ENCODE assay signal across 8 mouse cellular contexts in genomic region chr1:186116086-186116600, GRCm38 (mm10). TPM values are rescaled to one million over a fixed set of nuclear protein-coding genes. Genes with fewer than 3 reads are reported as not detected.
DNase-seq lines count a peak whose midpoint lies in the region; ATAC-seq and TF ChIP-seq lines count a peak whose summit lies in the region.

No protein-coding gene starts in this region.

- H3K4me2 ChIP-seq in forebrain, embryonic 13.5 days, result peak overlapping the region; percentile 75
- H3K4me2 ChIP-seq in liver, postnatal 0 days (ENCODE audit: low read depth, low read length), result peak overlapping the region; percentile 87

- peak overlapping the region; percentile 40 for H3K9ac ChIP-seq in ES-Bruce4 (ENCODE audit: low read depth, poor library complexity, severe bottlenecking)
- H3K9ac ChIP-seq in forebrain, embryonic 13.5 days, result no peak overlapping the region
- no peak overlapping the region for H3K9ac ChIP-seq in liver, postnatal 0 days (replicated peaks)

- no peak for DNase-seq in gastrocnemius, adult 2 months
- no peak for DNase-seq in gastrocnemius, adult 18-20 months (ENCODE audit: low spot score)
- no peak for DNase-seq in liver, postnatal 0 days
- DNase-seq in embryo, embryonic 11 days, result no peak
- no peak for DNase-seq in right cerebral cortex, adult 18-20 months
- DNase-seq in spleen, adult 18-20 months, result no peak

- WGBS in forebrain, embryonic 13.5 days, result 68% methylated on average over 7 of the region's 7 CpGs
- 82% methylated on average over 7 of the region's 7 CpGs for WGBS in liver, postnatal 0 days (ENCODE audit: insufficient replicate concordance)

- peak overlapping the region; percentile 97 for H3K27ac ChIP-seq in gastrocnemius, adult 2 months
- no peak overlapping the region for H3K27ac ChIP-seq in ES-Bruce4 (ENCODE audit: insufficient read depth, low read length)
- H3K27ac ChIP-seq in forebrain, embryonic 13.5 days, result no peak overlapping the region
- no peak overlapping the region for H3K27ac ChIP-seq in liver, postnatal 0 days (ENCODE audit: low read depth)

- H3K4me1 ChIP-seq in ES-Bruce4 (ENCODE audit: control insufficient read depth, insufficient read depth, low read length), result no peaks in the 10 kb centered on the region
- peaks cover 7% of the 10 kb centered on the region; the same call in 1 of the 2 replicates for H3K4me1 ChIP-seq in forebrain, embryonic 13.5 days
- peaks cover 6% of the 10 kb centered on the region for H3K4me1 ChIP-seq in liver, postnatal 0 days (ENCODE audit: insufficient read depth)

- H3K9me3 ChIP-seq in ES-Bruce4 (replicated peaks; ENCODE audit: control insufficient read depth, insufficient read depth, low read length, poor library complexity, severe bottlenecking), result no peaks in the 10 kb centered on the region
- H3K9me3 ChIP-seq in forebrain, embryonic 13.5 days (replicated peaks), result 0 out of 2 replicates have a peak, but pooled peaks cover 4% of the 10 kb centered on the region
- no peaks in the 10 kb centered on the region for H3K9me3 ChIP-seq in liver, postnatal 0 days (ENCODE audit: low read length)

- TF ChIP-seq POLR2A in ES-Bruce4 (IDR thresholded peaks at IDR 0.05; ENCODE audit: insufficient read depth, low read length), result no peak

- no peak for ATAC-seq in forebrain, embryonic 13.5 days
- no peak for ATAC-seq in liver, postnatal 0 days

- peak overlapping the region; percentile 95 for H3K4me3 ChIP-seq in gastrocnemius, adult 2 months
- H3K4me3 ChIP-seq in ES-Bruce4 (ENCODE audit: low read depth, low read length), result no peak overlapping the region
- H3K4me3 ChIP-seq in forebrain, embryonic 13.5 days, result peak overlapping the region; percentile 67; the same call in 1 of the 2 replicates
- peak overlapping the region; percentile 68; the same call in 1 of the 2 replicates for H3K4me3 ChIP-seq in liver, postnatal 0 days (ENCODE audit: low read depth, low read length)

- TF ChIP-seq CTCF in gastrocnemius, adult 2 months (IDR thresholded peaks at IDR 0.05), result no peak
- no peak for TF ChIP-seq CTCF in ES-Bruce4 (IDR thresholded peaks at IDR 0.05; ENCODE audit: low read depth, low read length)
- no peak for TF ChIP-seq CTCF in liver, postnatal 0 days (IDR thresholded peaks at IDR 0.05; ENCODE audit: low read depth)

- H3K27me3 ChIP-seq in ES-Bruce4 (ENCODE audit: control insufficient read depth, insufficient read depth, low read length, poor library complexity, severe bottlenecking), result no peaks in the 10 kb centered on the region
- H3K27me3 ChIP-seq in forebrain, embryonic 13.5 days, result no peaks in the 10 kb centered on the region
- no peaks in the 10 kb centered on the region for H3K27me3 ChIP-seq in liver, postnatal 0 days (ENCODE audit: insufficient read depth, low read length)

- no peak for TF ChIP-seq EP300 in ES-Bruce4 (IDR thresholded peaks at IDR 0.05; ENCODE audit: insufficient read depth, low read depth, low read length)
- no peak for TF ChIP-seq EP300 in liver, postnatal 0 days (IDR thresholded peaks at IDR 0.05; ENCODE audit: low read depth)

- intact Hi-C loops in gastrocnemius, adult 2 months (cut with DNase I), result loop anchor here (10.0 kb wide), 1 partner anchor 609 kb away; no protein-coding TSS in a partner anchor

- H3K36me3 ChIP-seq in ES-Bruce4 (ENCODE audit: control insufficient read depth, insufficient read depth, low read length, poor library complexity, severe bottlenecking), result no peaks in the 10 kb centered on the region
- H3K36me3 ChIP-seq in forebrain, embryonic 13.5 days (ENCODE audit: poor library complexity, severe bottlenecking), result peaks cover 6% of the 10 kb centered on the region
- H3K36me3 ChIP-seq in liver, postnatal 0 days (replicated peaks; ENCODE audit: insufficient read depth, low read length), result no peaks in the 10 kb centered on the region

RNA-seq across cellular contexts. Expression of gene Lyplal1, which starts 1.0 kb away (rescaled TPM):
- total RNA-seq in gastrocnemius, adult 2 months (2021), result 1 to 10 TPM; 1.6 to 1.8 TPM
- total RNA-seq in gastrocnemius, adult 18-20 months (2021), result 1 to 10 TPM; 1.6 to 2.0 TPM
- 13.8 and 18.3 TPM in 2 replicates for polyA plus RNA-seq in ES-Bruce4 (2011; ENCODE audit: insufficient read depth, insufficient read length, low read depth, missing spikeins)
- polyA plus RNA-seq in forebrain, embryonic 13.5 days (2015; fragmentation: Nextera tagmentation; extraction: Ambion mirVana), result 15.7 and 16.2 TPM in 2 replicates
- polyA plus RNA-seq in liver, postnatal 0 days (2015; fragmentation: Nextera tagmentation; extraction: Ambion mirVana), result 11.5 and 11.9 TPM in 2 replicates
